Mouse (Mus musculus) adrenal gland, postnatal 10 days (tissue): ENCODE measurements around the gene Srsf9. TPM values are rescaled to one million over a fixed set of nuclear protein-coding genes. Genes with fewer than 3 reads are reported as not detected.
A peak's percentile ranks its signal among the peaks of the same experiment; 100 is the strongest.
"Not testable (repeated sequence)": the region's sequence is repeated elsewhere in the genome, so short reads cannot be mapped to it uniquely, and the experiment has no call there.

Experiments used
- DNase-seq: peaks from one replicate; pipeline ENCODE4 v3.0.0; 2021; ENCODE audit warnings: mixed read lengths
- long read RNA-seq, 2 experiments: library from polyadenylated mRNA; stranded (forward); transcript quantifications; one replicate each; pipeline ENCODE4 v2.0.0; 2021
- total RNA-seq, 2 experiments: library from RNA; stranded (reverse); gene quantifications; 2 replicates each; pipeline ENCODE4 v1.2.3; 2021

Gene Srsf9
- total RNA-seq, result 10 to 100 TPM; 67.1 to 70.7 TPM
- long read RNA-seq, experiment 1, transcript Srsf9-201 (4 exons, 1,162 nt), result major isoform, 206 of 238 reads
- long read RNA-seq, experiment 1, partial matches to known transcripts, result 26 of 238 reads
- long read RNA-seq, experiment 1, other reads (novel, unspliced or antisense), result 6 of 238 reads
- long read RNA-seq, experiment 2, transcript Srsf9-201 (4 exons, 1,162 nt), result major isoform, 112 of 120 reads
- long read RNA-seq, experiment 2, partial matches to known transcripts, result 3 of 120 reads
- long read RNA-seq, experiment 2, other reads (novel, unspliced or antisense), result 4 of 120 reads

DNA sequence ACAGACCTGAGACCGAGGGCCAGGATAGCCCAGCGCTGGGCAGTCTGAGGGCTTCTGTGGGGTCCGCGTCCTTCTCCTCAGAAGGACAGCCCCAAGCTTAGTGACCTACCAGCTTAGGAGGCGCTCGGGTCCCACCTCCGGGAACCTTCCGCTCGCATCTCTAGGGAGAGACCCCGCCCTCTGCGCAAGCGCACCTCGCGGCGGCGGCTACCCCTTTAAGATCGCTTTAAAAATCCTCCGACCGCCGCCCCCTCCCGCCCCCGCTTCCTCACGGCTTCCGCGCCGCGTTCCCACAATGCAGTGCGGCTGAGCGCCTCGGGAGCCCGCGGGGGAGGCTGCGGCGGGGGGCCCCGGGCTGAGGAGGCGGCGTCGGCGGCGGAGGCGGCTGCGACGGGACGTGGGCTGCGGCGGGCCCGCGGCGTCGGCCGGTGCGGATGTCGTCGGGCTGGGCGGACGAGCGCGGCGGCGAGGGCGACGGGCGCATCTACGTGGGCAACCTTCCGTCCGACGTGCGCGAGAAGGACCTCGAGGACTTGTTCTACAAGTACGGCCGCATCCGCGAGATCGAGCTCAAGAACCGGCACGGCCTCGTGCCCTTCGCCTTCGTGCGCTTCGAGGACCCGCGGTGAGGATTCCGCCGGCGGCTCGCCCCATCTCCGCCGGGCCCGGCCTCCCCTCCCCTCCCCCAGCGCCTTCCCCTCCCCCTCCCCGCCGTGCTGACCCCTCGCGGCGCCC lies at the start of gene Srsf9:
TSS of gene Srsf9 (plus strand) at position 303 of the 735 bp plus-strand sequence.
- peak; percentile 98 for DNase-seq

DNA sequence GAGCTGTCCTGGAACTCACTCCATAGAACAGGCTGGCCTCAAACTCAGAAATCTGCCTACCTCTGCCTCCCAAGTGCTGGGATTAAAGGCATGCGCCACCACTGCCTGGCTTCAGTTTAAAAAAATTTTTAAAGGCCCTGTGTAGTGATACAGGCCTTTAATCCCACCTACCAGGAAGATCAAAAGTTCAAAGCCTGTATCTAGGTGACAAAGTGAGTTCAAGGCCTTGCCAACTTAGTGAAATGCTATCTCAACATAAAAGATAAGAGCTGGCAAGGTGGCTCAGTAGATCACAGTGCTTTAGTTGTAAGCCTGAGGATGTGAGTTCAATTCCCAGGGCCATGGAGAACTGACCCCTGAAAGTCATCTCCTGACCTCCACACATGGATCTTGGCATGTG lies 48.9 kb upstream of the Srsf9 start:
- no peak for DNase-seq

DNA sequence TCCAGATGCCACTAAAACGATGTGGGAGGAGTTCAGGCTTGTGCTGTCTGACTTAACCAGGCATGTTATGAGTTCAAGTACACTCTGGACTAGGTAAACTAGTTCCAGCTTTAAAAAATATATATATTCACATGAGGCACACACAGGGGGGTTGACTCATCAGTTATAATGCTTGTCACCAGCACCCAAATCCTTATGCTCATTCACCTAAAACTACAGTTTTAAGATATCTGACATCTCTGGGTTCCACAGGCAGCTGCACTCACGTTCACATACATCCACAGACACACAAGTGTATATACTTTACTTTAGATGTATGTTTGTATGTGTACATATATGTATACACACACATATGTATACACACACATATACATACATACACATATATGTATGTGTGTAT lies 48.2 kb upstream of the Srsf9 start:
- DNase-seq, result no peak

- DNase-seq, result peak; percentile 94
These were observed 47.5 kb upstream of the Srsf9 start, which contains the start of gene Coq5 for GRCm38 (mm10) chr5:115279226-115280049. Gene Coq5 (plus strand): TSS chr5:115279666.

- peak; percentile 43 for DNase-seq
These were observed 46.8 kb upstream of the Srsf9 start for GRCm38 (mm10) chr5:115280050-115280687.

DNA sequence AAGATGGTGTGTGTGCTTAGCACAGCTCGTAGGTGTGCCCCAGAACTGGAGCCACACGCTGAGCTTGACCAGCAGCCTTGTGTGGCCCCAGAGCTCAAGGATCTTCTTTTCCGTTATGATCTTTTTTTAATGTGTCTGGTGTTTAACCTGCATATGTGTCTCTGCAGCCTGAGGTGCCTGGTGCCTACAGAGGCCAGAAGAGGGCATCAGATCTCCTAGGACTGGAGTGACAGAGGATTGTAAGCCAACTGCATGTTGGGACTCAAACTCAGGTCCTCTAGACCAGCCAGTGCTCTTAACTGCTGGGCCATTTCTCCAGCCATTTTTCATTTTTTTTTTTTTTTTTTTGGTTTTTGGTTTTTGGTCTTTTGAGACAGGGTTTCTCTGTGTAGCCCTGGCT lies 42.2 kb upstream of the Srsf9 start:
- no peak for DNase-seq

GRCm38 (mm10) chr5:115294173-115294572 lies 32.8 kb upstream of the Srsf9 start:
- no peak for DNase-seq

DNA sequence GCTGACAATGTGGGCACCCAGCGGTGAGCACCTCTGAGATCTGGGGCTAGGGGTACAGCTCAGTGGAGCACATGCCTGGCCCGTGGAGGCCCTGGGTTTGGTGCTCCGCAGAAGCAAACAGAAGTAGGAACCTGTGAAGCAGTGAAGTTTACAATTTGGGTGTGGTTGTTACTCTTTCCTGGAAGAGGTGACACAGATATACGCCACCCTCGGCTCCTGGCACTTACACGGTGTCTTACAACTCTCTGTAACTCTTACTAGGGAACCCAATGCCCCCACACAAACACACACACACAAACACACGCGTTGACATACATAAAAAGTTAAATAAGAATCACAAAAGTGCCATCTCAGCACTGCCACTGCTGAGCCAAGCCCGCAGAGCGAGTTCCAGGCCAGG lies 30.6 kb upstream of the Srsf9 start:
- DNase-seq, result no peak

DNA sequence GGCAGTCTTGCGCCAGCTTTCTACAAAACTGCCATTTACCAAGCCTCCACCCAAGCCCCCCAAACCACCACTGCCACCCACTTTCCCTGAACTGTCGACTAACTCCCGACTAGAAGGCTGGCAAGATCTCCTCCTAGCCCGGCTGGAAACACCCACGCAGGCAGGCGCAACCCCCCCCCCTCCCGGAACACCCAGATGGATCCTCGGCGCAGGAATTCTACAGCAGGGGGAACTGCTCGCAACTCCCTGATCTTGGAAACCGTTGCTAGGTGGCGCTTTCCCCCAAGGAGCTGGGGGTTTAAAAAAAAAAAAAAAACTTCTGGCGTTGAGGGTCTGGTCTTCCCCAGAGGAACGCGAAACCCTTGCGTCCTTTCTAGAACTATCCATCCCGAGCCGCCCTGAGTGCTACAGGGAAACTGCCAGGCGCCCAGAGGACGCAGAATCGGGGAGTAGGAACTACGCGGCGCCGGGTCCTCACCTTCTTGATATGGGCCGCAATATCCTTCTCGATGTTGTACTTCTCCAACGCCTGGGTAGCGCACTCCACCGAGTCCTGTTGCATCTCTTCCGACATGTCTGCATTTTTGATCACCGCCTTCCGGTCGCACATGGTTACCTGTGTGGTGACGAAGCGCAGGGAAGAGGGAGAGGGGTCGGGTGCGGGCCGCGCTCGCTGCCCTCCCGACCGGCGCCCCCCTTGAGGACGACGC lies 26.8 kb upstream of the Srsf9 start:
- DNase-seq, result peak; percentile 67

DNA sequence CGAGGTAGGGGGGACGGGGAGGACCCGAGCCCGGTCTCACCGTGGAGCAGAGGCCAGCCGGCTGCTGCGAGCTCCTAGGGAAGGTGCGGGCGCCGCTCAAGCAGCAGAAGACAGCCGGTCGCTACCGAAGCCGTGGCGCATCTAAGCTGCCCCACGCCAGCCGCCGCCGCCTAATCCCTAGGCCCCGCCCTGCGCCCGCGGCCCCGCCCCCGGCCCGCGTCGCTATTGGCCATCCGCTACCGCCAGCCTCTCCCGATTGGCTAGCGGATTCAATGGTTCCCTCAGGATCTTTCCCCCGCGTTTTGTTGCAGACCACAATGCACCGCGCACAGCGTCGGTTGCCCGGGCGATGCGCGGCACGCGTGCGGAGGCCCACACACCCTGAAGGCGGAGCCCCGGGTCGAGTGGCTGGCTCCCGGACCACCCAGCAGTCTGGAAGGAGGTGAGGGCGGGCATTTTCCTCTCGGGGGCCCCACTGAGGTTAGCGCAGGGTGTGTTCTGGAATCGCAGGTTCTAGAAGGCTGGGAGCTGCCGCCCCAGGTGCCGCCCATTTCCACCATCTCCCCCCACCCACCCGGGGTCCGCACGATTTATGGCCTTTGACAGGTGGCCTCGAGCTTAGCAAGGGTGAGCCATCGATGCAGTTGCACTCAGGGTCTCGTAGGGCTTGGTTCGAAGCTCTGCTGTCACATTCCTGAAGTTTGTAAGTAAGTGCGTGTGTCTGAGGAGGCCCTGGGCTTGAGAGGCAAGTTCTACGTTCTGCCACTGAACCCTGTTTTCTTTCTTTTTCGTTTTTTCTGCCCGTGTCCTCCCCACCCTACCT lies 26.0 kb upstream of the Srsf9 start, which contains the start of gene Dynll1:
TSS of gene Dynll1 (minus strand) at position 208 of the 823 bp plus-strand sequence.
- peak; percentile 100 for DNase-seq

DNA sequence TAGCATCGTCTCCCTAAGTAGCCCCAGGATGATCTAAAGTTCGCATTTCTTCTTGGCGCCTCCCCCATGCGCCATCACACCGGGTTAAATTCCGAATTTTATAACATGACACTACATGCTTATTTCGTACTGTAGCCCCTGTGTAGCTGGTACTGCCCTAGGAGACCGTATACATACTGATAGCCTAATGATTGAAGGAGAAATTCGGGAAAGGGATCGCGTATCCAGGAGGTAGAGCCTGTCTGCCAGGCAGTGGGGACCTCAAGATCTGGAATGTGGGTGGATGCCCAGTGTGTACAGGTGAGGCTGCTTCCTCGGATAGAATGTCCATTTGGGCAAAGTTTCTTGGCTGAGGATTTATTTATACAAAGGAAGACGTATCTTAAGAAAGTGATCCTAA lies 25.4 kb upstream of the Srsf9 start:
- DNase-seq, result no peak

DNA sequence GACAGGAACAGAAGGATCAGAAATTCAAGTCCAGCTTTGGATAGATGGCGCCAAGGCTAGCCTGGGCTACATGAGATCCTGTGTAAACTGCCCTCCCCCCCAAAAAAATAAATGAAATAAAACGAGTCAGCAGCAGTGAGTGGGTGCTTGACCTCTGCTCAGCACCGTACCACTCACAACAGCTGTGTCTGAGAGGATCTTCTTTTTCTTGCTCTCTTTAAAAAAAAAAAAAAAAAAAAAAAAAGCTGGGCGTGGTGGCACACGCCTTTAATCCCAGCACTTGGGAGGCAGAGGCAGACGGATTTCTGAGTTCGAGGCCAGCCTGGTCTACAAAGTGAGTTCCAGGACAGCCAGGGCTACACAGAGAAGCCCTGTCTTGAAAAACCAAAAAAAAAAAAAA lies 24.8 kb upstream of the Srsf9 start:
- DNase-seq, result not testable (repeated sequence)

- no peak for DNase-seq
These were observed 14.6 kb upstream of the Srsf9 start for GRCm38 (mm10) chr5:115312354-115312753.

GRCm38 (mm10) chr5:115312816-115313667 lies 13.9 kb upstream of the Srsf9 start:
- DNase-seq, result no peak

GRCm38 (mm10) chr5:115313668-115313943 lies 13.4 kb upstream of the Srsf9 start:
- DNase-seq, result no peak

DNA sequence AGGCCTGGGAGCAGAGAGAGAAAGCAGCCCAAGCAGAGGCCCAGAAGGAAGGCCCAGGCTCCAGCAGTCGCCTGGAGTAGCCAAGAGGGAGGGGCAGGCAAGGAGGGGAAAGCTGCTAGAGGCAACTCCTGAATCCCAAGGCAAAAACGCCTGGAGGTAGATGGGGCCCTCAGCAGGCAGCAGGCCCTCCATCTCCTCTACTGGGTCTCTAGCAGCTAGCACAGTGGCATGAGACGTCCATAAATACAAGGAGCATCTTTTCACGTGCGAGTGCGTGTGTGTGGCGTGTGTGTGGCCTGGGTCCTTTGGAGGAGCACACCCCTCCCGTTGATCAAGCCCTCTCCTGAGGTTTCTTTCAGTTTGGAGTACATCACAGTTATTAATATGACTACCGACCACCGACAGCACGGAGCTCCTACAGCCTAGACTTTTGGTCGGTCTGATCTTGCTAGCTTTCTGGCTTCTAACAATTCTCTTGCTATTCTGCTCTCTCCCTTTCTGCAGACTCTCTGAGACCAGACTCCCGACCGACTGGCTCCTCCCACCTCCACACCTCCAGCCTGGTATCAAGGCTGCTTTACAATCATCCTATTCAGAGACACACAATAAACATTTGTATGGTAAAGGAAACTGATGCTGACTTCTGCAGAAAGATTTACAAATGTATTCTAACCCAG lies 9.9 kb upstream of the Srsf9 start:
- no peak for DNase-seq

DNA sequence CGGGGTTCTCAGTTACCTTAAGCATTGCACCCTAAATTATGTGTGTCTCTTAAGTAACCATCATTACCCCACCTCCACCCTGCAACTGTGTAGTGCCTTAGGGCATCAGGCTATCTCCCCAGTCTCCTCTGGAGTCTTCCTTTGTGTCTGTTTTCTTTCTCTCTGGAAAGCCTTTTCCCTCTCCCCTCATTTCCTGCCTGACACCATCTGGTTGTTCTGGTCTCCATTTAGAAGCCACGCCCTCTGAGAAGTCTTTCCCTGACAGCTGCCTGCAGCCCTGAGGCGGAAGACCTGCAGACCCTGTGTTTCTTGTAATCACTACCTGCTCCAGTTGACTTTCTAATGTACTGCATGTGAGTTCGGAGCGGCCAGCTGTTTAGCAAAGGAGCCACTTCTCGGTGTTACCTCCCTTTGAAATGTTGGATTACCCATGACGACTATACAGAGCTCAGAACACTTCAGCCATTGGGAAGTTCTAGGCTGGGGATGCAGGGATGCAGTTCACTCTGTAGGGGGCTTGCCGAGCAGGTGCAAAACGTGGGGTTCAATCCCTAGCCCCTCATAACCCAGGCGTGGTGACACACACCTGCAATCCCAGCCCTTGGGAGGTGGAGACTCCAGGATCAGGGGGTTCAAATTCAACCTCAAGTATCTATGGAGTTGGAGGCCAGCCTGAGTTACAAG lies 9.2 kb upstream of the Srsf9 start:
- no peak for DNase-seq
